Mouse (Mus musculus): ENCODE data around the gene Gm10277.
A peak's percentile ranks its signal among the peaks of the same experiment; 100 is the strongest.
"Not testable (repeated sequence)": the region's sequence is repeated elsewhere in the genome, so short reads cannot be mapped to it uniquely, and the experiment has no call there.

Gm10277 gene

DNA sequence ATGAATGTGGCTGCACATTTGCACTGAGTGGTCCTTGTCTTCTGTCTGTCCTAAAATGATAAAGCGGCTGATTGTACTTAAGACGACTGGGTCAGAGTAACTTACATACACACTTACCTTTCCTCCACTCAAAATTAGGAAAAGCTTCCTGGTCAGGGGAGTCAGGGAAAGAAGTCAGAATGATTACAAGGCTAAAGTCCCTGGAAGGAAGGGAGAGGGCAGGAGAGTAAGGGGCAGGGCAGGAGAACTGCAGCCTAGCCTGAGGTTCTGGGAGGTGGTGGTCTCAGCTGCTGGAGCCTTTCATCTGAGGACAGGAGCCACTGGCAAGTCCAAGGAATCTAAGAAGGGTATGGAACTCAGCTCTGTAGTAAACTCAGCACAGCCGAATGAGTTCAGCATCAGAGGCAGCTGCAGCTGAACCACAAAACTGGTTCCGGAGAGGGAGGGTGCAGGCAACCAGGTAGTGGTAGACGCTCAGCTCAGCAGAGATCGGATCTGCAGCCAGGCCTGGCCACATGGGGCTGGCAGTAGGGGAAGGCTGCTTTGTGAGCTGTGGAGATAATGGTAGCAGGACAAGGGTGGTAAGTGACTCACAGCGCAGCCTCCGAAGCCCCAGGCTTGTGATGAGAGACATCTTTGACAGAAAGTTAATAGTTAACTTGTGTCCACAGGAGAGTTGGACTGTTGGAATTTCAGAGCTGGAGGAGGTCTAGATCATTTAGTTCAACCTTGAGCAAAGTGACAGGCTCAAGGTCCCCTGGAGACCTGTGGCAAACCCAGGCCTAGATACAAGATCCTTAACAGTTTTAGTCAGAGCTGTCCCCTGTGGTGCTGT lies 15.5 kb downstream of the Gm10277 start:
- no peak for DNase-seq (ENCODE audit: low read depth)

DNA sequence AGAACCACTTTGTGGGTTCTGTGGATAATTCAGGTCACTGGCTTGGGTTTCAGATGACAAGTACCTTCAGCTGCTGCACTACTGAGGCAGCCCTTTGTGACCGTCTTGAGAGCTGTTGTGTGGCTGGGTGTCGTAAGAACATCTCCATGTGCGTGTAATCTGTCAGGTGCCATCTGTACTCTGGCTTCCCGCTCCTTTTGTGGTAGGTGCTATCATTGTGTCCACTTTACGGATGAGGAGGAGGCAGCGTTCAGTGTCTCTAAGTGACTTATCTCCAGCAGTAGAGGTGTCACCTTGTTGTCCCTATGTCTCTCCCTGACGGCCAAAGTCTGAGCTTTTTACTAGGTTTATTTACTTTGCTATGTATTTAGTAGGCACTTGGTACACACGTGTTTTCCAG lies 17.2 kb downstream of the Gm10277 start:
- no peak for DNase-seq (ENCODE audit: low read depth)

DNA sequence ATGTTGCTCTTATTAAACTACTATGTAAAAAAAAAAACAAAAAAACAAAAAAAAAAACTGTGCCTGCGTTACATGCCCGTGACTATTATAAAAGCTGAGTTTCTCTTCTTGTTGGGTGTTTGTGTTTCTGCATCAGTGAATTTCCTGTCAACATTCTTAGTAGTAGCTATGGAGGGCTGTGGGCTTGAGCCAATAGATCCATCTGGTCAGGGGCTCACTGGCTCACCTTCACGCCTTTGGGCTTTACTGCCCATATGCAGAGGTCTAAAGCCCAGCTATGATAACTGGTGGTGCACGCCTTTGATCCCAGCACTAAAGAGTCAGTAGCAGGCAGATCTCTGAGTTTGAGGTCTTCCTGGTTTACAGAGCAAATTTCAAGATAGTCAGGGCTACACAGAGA lies 18.1 kb downstream of the Gm10277 start:
- no peak for DNase-seq (ENCODE audit: low read depth)

DNA sequence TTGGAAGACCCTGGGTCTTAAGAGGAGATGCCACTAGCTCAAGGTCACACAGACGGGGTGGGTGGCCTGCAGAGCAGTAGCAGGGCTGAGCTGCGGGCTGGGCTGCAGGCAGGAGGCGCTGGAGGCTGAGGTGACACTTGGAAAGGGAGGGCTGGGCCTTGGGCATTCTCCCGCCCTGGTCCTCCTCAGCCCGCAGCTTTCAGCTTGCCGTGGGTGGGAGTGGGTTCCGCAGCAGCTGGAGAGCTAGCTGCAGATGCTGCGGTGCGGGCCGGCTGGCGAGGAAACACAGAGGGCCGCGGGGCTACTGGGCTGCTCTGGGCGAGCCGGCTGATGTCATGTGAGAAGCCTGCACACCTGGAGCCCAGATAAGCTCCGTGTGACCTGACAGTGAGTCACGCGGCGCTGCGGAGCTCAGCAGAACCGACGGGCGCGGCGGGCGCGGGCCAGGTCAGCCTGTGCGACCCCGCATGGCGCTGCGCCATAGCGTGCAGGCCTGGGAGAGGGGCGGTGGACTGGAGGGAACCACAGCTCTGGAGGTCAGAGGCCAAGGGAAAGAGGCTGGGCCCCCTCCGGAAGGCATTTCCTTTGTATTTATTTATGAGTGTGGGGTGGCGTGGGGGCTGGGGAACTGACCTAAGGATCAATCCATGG lies 21.1 kb downstream of the Gm10277 start:
- no peak for DNase-seq (ENCODE audit: low read depth)

DNA sequence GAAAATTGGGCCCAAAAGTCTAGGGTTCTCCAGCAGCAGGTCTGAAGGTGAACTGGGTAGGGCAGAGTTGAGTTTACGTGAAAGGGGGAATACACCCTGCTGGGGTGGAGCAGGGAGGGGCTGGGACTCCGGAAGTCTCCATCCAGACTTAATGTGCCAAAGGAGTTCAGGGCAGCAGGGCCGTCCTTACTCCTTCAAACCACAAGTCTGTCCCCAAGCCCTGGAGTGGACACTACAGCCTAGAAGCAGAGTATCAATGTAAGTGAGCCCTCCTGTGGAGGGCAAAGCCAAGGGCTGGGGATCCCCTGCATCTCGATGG lies 22.1 kb downstream of the Gm10277 start:
- no peak for DNase-seq (ENCODE audit: low read depth)

DNA sequence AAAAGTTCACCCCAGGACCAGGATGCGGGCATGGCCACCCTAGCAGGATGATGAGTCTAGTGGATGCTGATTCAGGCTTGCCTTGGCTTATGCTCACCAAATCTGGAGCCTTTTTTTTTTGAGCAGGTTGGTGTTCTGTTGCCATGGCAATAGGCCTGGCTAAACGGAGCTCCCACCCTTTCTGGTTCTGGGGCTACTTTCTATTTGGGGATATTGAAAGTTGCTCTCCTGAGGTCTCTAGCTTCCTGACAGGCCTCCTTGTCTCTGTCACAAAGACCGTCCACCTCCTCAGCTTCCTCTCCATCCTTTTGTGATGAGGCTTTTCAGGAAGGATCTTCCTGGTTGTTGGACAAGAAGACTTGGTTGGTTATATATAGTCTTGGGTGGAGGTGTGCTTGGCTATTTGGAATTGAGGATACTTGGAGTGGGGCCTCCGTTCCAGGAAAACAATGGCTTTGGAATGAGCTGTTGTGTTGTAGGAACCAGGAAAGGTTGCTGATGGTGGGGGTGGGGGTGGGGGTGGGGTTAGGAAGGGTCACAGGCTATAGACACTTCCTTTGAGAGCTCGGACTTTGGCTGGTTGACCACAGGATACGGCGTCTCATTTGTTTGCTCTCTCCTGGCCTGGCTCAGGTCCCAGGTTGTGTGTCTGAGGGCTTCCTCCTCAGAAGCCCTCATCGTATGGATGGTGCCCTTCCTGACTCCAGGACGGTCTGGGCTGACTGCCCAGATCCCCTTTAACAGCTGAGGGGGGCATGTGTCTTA lies 22.7 kb downstream of the Gm10277 start:
- no peak for DNase-seq (ENCODE audit: low read depth)

DNA sequence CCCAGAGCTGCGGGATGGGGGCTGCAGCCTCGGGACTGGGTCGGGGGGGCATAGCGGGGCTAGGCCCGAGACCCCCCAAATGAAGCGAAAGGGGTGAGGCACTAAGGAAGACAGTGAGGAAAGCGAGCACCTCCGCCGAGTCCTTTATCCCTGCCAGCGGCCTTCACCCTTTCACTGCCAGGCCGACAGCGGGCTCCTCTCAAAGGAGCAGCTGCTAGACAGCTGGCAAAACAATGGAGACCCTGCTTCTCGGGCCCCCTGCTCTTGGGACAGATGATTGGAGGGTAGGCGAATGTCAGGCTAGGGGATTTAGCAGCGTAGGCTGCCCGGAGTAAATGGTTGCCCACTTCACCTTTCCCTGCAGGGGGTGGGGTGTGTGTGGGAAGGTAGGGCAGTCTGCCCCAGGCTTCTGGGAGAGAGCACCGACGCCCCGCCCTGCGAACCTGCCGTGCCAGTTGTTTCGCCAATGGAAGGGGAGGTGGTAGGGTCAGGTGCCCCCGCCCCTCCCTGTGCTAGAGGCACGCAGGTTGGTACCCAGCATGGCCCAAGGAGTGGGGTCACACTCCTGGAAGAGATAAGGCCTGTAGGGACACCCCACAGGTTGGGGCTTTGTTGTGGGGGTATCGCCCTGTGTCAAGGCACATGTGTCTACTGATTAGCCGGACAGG lies 23.7 kb downstream of the Gm10277 start:
- peak; percentile 42 for DNase-seq (ENCODE audit: low read depth)

DNA sequence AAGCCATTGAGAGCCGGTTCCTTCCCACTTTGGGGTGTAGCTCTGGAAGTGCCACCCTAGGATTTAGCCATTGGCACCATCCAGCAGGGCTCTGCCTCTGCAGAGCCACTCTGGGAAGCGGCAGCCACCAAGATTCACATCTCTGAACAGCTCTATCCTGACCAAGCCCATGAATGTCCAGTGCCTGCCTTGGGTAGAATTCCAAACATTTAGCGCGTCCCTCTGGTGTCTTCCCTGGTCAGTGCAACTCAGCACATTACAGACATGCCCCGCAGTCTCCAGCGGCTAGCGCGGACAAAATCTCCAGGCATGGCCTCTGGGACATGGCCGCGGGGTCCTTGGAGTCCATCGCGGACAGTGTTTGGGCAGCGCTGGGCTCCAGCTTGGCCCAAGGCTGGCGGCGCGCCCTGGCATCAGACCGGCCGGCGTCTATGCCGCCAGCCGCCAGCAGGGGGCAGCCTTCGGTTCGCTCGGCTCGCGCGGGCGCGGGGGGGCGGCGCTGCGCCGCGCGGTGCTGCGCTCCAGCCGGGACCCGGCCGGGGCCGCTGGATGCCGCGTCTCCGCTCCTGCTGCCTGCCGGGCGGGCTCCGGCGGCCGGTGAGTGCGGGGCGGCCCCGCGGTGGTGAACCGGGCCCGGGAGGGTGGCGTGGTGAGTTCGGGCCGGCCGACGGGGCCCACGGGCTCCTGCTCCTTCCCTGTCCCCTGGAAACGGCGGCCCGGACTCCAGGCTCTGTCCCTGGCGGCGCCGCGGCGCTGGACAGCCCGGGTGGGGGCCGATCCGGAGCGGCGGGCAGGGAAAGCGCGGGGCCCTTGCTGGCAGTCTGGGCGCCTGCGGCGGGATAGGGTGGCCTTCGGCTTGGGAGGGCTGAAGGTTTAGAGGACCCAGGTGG lies 24.5 kb downstream of the Gm10277 start, which contains the start of gene Myo18a:
Gene Myo18a (plus strand): TSS at position 464 of the 890 bp plus-strand sequence.
- peak; percentile 96 for DNase-seq (ENCODE audit: low read depth)

DNA sequence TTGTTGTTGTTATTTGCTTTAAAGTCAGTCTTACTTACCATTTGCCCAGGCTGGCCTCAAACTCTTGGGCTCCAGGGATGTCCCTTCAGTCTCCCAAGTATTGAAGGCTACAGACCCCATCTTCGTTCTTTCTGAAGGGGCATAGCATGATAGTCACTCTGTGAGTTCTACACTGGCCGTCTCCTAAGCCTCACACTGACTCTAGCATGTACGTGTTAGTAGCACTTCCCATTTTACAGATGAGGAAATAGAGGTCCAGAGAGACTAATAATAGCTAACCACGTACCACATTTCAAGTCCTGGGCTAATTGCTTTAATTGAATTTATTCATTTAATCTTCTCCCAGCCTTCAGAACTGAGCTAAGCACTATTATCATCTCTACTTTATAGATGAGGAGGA lies 27.5 kb downstream of the Gm10277 start:
- no peak for DNase-seq (ENCODE audit: low read depth)

DNA sequence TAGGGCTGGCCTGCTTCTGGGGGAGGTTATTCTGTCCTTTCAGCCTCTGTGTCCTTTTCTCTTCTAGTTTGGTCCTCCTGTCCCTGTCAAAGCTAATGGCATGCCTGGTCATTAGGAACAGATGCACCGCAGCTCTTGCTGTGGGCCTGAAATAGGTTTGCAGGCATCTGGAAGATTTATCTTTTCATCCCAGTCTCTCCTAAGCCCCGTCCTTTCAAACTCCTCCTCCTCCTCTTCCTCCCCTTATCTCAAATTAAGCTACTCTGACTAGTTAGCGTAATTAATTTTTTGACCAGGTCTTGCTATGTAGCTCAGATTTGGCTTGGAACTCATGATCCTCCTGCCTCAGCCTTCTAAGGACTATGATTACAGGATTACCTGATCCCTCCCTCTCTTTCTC lies 34.1 kb downstream of the Gm10277 start:
- no peak for DNase-seq (ENCODE audit: low read depth)

DNA sequence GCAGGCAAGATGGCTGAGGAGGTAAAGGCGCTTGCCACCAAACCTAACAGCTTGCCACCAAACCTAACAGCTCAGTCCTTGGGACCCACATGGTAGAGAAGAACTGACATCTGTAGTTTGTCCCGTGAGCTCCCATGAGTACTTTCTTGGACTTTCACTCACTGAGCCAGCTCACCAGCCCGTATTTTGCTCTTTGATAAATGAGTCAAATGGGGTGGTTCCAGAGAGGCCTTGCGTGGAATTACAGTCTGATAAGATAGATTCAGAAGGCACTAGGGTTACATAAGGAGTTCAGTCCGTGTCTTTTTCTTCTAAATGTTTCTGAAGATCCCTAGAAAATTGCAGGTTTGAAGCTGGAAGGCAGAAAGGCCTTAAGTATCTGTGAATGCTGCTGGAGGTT lies 35.0 kb downstream of the Gm10277 start:
- DNase-seq (ENCODE audit: low read depth): no peak

DNA sequence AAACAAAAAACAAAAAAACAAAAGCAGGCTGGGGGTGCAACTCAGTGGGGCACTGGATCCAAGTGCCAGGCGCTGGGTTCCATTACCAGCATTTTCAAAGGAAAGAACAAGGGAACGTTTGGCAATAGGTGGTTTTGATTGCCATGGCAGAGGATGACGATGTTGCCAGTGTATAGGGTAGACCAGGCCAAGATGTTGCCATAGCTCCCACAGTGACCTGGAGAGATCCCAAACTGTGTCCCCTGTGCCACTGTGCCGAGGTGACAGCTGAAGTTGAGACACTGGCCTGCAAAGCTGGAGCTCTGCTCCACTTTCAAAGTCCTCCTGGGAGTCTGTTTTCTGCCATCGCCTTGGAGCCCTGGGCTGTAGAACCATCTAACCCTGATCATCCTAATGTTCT lies 38.6 kb downstream of the Gm10277 start:
- DNase-seq (ENCODE audit: low read depth): no peak

DNA sequence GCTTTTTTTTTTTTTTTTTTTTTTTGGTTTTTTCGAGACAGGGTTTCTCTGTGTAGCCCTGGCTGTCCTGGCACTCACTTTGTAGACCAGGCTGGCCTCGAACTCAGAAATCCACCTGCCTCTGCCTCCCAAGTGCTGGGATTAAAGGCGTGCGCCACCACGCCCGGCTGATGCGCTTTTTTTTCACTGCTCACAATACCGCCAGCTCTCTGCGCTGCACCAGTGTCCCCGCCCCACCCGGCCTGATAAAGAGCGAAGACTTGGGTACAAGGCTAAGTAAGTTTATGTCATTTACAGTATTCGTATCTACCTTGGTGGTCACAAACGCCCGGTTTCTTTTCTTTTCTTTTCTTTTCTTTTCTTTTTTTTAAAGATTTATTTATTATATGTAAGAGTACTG lies 40.4 kb downstream of the Gm10277 start:
- not testable (repeated sequence) for DNase-seq (ENCODE audit: low read depth)

DNA sequence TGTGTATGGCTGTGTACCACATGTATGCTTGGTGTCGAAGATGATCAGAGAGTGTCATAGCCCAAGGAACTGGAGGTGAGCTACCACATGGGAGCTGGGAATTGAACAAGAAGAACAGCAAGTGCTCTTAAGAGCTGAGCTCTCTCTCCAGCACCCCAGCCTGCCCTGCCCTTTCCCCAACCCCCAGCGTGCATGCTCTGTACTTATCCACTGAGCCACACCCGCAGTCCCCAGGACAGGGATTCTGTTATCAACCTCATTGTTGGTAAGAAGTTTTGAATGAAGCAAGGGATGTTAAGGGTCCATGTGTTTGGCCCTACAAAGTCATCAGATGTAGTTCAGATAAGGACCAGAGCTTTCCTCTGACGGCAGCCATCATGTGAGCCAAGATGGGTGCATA lies 40.9 kb downstream of the Gm10277 start:
- DNase-seq (ENCODE audit: low read depth): no peak

DNA sequence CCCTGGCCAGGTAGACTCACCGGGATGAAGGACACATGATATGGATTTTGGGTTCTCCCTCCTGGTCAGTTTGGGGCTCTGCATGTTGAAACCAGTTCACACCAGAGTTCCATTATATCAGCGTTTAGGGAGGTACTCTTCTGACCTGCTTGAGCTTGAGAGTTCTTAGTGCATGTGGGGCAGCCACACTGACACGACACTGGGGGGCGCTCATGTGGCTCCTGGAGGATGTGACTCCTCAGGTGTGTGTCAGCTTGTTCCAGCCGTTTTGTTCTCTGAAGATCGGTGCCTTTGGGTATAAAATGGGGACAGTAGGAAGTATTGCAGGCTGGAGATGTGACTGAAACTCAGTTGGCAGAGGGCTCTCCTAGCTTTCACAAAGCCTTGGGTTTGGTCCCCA lies 43.6 kb downstream of the Gm10277 start:
- no peak for DNase-seq (ENCODE audit: low read depth)

DNA sequence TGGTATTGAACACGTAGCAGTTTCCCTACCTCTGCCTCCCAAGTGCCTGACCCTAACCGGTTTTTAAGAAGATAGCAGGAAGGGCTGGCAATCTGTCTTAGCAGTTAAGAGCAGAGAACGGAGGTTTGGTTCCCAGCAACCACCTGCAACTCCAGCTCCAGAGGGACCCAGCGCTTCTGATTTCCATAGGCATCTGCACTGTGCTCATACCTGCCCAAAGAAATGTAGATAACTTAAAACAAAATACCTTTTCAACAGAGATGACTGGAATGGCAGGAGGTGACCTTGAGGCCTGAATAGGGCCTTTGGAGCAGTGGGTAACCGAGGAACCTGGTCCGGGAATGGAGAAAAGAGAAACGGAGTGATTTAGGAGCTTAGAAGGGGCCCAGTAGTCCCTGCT lies 49.0 kb downstream of the Gm10277 start:
- DNase-seq (ENCODE audit: low read depth): no peak

DNA sequence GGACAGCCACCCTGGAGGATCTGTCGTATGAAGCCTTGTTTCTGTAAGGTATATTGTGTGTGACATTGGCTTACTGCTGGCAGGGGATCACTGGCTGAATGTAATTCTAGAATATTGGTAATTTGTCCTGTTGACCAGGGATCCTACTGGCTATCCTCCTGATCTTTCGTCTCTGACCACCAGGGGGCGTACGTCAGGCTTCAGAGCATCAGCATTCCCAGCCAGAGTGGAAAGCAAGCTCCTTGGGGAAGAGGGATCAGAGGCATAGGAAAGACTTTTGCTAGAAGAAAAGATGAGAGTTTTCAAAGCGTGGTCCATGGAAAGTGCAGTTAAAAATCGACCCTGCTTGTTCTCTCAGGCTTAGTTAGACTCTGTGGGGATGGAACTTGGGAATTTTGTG lies 50.3 kb downstream of the Gm10277 start:
- peak; percentile 94 for DNase-seq (ENCODE audit: low read depth)

Data from NIH3T3 (cell line).